Mouse (Mus musculus) ovary, adult 18-20 months (tissue): ENCODE data around the gene Mospd3.

Experiments
- DNase-seq: peaks from one replicate; pipeline ENCODE4 v3.0.0; 2022; ENCODE audit warnings: low spot score, mixed read lengths

Gene Mospd3

GRCm38 (mm10) chr5:137574470-137574901, 26.4 kb downstream of the Mospd3 start:
- DNase-seq, result peak; percentile 40

- no peak for DNase-seq
Observed at GRCm38 (mm10) chr5:137570691-137571586, 29.9 kb downstream of the Mospd3 start.

- no peak for DNase-seq
Observed at GRCm38 (mm10) chr5:137570181-137570580, 30.7 kb downstream of the Mospd3 start.

- peak; percentile 34 for DNase-seq
Observed at GRCm38 (mm10) chr5:137569665-137570064, 31.2 kb downstream of the Mospd3 start, which contains the start of gene Tfr2. TSS of gene Tfr2 (plus strand) at chr5:137569840.

- DNase-seq, result no peak
Observed at GRCm38 (mm10) chr5:137569031-137569430, 31.8 kb downstream of the Mospd3 start.

GRCm38 (mm10) chr5:137568223-137568798, 32.5 kb downstream of the Mospd3 start:
- no peak for DNase-seq

- no peak for DNase-seq
Observed at GRCm38 (mm10) chr5:137566416-137566815, 34.4 kb downstream of the Mospd3 start.

GRCm38 (mm10) chr5:137565744-137566143, 35.1 kb downstream of the Mospd3 start:
- no peak for DNase-seq

- no peak for DNase-seq
Observed at GRCm38 (mm10) chr5:137562965-137563364, 37.9 kb downstream of the Mospd3 start.

- no peak for DNase-seq
Observed at GRCm38 (mm10) chr5:137561556-137561955, 39.3 kb downstream of the Mospd3 start.

GRCm38 (mm10) chr5:137553898-137554297, 47.0 kb downstream of the Mospd3 start:
- no peak for DNase-seq

GRCm38 (mm10) chr5:137553411-137553837, 47.4 kb downstream of the Mospd3 start, which contains the start of gene Actl6b:
TSS of gene Actl6b (plus strand) at chr5:137553517.
- peak; percentile 40 for DNase-seq

- DNase-seq, result no peak
Observed at GRCm38 (mm10) chr5:137553000-137553399, 47.9 kb downstream of the Mospd3 start.

- no peak for DNase-seq
Observed at GRCm38 (mm10) chr5:137551119-137551518, 49.7 kb downstream of the Mospd3 start.

- no peak for DNase-seq
Observed at GRCm38 (mm10) chr5:137549840-137550239, 51.0 kb downstream of the Mospd3 start.
